ENCODE assay signal across 18 mouse cellular contexts in genomic region chr2:21085517-21085916, GRCm38 (mm10).
DNase-seq lines count a peak whose midpoint lies in the region; ATAC-seq and TF ChIP-seq lines count a peak whose summit lies in the region.
"Had no signal": no experiment of that assay in that cellular context is flagged by ENCODE, and none has a peak within 500 bp of the region (broad histone marks: within the 10 kb centered on the region; RNA-seq: fewer than 3 reads in every experiment).

No protein-coding gene starts in this region.

- no peak overlapping the region for H3K4me3 ChIP-seq in liver, adult 2 months (ENCODE audit: insufficient read depth, low read depth, low read length)
- H3K4me3 ChIP-seq in liver, embryonic 12.5 days = no peak overlapping the region
- H3K4me3 ChIP-seq: embryonic facial prominence, embryonic 12.5 days; forebrain, embryonic 15.5 days; hindbrain, embryonic 13.5 days had no signal

- DNase-seq in liver, adult 2 months (ENCODE audit: extremely low read depth, low read depth, low spot score) = peak; percentile 19
- DNase-seq in 3T3-L1 (ENCODE audit: low read depth, low spot score) (peak; percentile 24), 416B (ENCODE audit: low read depth) (peak; percentile 59)
- DNase-seq in Muller cell, postnatal 12 days (ENCODE audit: inconsistent ontology term) = peak; percentile 60
- DNase-seq in left cerebral cortex, postnatal 4 days = no peak
- no peak for DNase-seq in cerebellum, adult 9-11 months
- DNase-seq in ovary, adult 18-20 months (ENCODE audit: low spot score) = no peak
- DNase-seq: cerebellum, adult 11-12 months; cerebellum, postnatal 10 days; gastrocnemius, postnatal 36 days; heart, adult 11 months; heart, postnatal 10 days had no signal

- no peak for TF ChIP-seq POLR2A in liver, adult 2 months (IDR thresholded peaks at IDR 0.05; ENCODE audit: extremely low read depth, insufficient read depth, low read length)

- TF ChIP-seq CTCF in liver, adult 2 months (IDR thresholded peaks at IDR 0.05; ENCODE audit: low read depth, low read length) = no peak

- H3K27me3 ChIP-seq in liver, adult 2 months (ENCODE audit: control insufficient read depth, insufficient read depth, low read length) = no peaks in the 10 kb centered on the region
- no peaks in the 10 kb centered on the region for H3K27me3 ChIP-seq in liver, embryonic 12.5 days (replicated peaks)
- H3K27me3 ChIP-seq: CH12.LX; embryonic facial prominence, embryonic 12.5 days; forebrain, embryonic 15.5 days; hindbrain, embryonic 13.5 days had no signal

- H3K9ac ChIP-seq in liver, adult 2 months (ENCODE audit: low read depth, low read length) = no peak overlapping the region
- H3K9ac ChIP-seq in liver, embryonic 12.5 days = no peak overlapping the region
- H3K9ac ChIP-seq: embryonic facial prominence, embryonic 12.5 days; forebrain, embryonic 15.5 days; hindbrain, embryonic 13.5 days had no signal

- intact Hi-C loops in left cerebral cortex, postnatal 4 days (cut with DNase I) = no loop called here

- no peak overlapping the region for H3K27ac ChIP-seq in liver, adult 2 months (replicated peaks; ENCODE audit: insufficient read depth, low read depth, low read length)
- H3K27ac ChIP-seq in liver, embryonic 12.5 days = no peak overlapping the region
- H3K27ac ChIP-seq: embryonic facial prominence, embryonic 12.5 days; forebrain, embryonic 15.5 days; hindbrain, embryonic 13.5 days; hindbrain, postnatal 0 days had no signal

- no peaks in the 10 kb centered on the region for H3K4me1 ChIP-seq in liver, adult 2 months (ENCODE audit: control insufficient read depth, insufficient read depth, low read length)
- 0 out of 2 replicates have a peak, but pooled peaks cover 2% of the 10 kb centered on the region for H3K4me1 ChIP-seq in liver, embryonic 12.5 days
- H3K4me1 ChIP-seq: embryonic facial prominence, embryonic 12.5 days; forebrain, embryonic 15.5 days; hindbrain, embryonic 13.5 days had no signal

- 18% methylated on average over 5 of the region's 5 CpGs for WGBS in liver, adult 2 months
- WGBS in liver, embryonic 12.5 days (ENCODE audit: insufficient replicate concordance) = 27% methylated on average over 5 of the region's 5 CpGs

- H3K36me3 ChIP-seq in liver, adult 2 months (ENCODE audit: control insufficient read depth, insufficient read depth, low read length) = no peaks in the 10 kb centered on the region
- H3K36me3 ChIP-seq in liver, embryonic 12.5 days = no peaks in the 10 kb centered on the region
- H3K36me3 ChIP-seq: embryonic facial prominence, embryonic 12.5 days; forebrain, embryonic 15.5 days; hindbrain, embryonic 13.5 days had no signal

- no peak overlapping the region for H3K4me2 ChIP-seq in liver, embryonic 12.5 days
- H3K4me2 ChIP-seq: embryonic facial prominence, embryonic 12.5 days; forebrain, embryonic 15.5 days; hindbrain, embryonic 13.5 days had no signal

- ATAC-seq in liver, embryonic 12.5 days = no peak
- ATAC-seq: forebrain, embryonic 15.5 days; hindbrain, postnatal 0 days had no signal

- no peaks in the 10 kb centered on the region for H3K79me2 ChIP-seq in liver, adult 2 months (ENCODE audit: control insufficient read depth, insufficient read depth, low read length)

- H3K9me3 ChIP-seq in liver, embryonic 12.5 days (replicated peaks) = no peaks in the 10 kb centered on the region
- H3K9me3 ChIP-seq: embryonic facial prominence, embryonic 12.5 days; forebrain, embryonic 15.5 days; hindbrain, embryonic 13.5 days had no signal

Comparison
In these comparisons a context has a peak if more than half of its experiments do, and no peak if none do; other contexts are left out.
1. DNase-seq: peak in liver, adult 2 months (single experiment), 3T3-L1 (single experiment), 416B (single experiment) and Muller cell, postnatal 12 days (single experiment); none in left cerebral cortex, postnatal 4 days (single experiment), cerebellum, adult 9-11 months (single experiment) and ovary, adult 18-20 months (single experiment).